Mouse (Mus musculus): ENCODE results near the gene Rab44. TPM values are rescaled to one million over a fixed set of nuclear protein-coding genes. Genes with fewer than 3 reads are reported as not detected.

The Rab44 gene
- total and polyA plus RNA-seq, 3 experiments = 13.3 to 72.8 (median 23.0) TPM

DNA sequence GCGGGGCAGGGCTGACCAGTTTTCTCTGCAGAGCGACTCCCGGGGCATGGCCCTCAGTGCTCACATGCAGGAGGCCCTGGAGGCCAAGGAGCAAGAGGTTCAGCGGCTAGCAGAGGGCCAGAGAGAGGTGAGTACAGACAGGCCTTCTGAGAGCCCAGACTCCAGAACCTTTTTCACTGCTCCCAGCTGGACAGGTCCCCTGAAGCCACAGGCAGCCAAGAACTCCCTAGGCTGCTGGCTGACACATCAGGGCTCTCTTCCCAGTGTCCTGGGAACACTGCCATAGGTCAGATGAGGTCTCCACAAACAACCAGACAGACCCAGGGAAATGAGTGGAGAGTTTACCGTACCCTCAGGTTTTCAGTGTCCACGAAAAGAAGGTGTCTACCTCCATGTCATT lies 22.3 kb downstream of the Rab44 start:
- peaks cover 32% of the 10 kb centered on the region for H3K4me1 ChIP-seq (ENCODE audit: insufficient read depth, low read depth, low read length)
- ATAC-seq (ENCODE audit: extremely low read depth, insufficient number of reproducible peaks, low FRiP score, poor library complexity, severe bottlenecking) (no peak), DNase-seq (ENCODE audit: low spot score) (no peak)
- no peak overlapping the region for H3K4me3 ChIP-seq (ENCODE audit: low read depth, low read length)
- H3K9me3 ChIP-seq (replicated peaks) = no peaks in the 10 kb centered on the region
- TF ChIP-seq TAL1 (conservative IDR thresholded peaks at IDR 0.05; ENCODE audit: low read depth, low read length) (no peak), GATA1 (IDR thresholded peaks at IDR 0.05; ENCODE audit: borderline replicate concordance, low read length) (no peak), POLR2AphosphoS5 (IDR thresholded peaks at IDR 0.05; ENCODE audit: insufficient replicate concordance, low read depth, low read length) (no peak), GATA2 (IDR thresholded peaks at IDR 0.05; ENCODE audit: borderline replicate concordance, low read depth, low read length) (no peak), CTCF (IDR thresholded peaks at IDR 0.05; ENCODE audit: low read depth, low read length) (no peak)
- peaks cover 43% of the 10 kb centered on the region for H3K36me3 ChIP-seq (replicated peaks)
- H3K27me3 ChIP-seq (ENCODE audit: insufficient read depth, low read length) = peaks cover 53% of the 10 kb centered on the region

DNA sequence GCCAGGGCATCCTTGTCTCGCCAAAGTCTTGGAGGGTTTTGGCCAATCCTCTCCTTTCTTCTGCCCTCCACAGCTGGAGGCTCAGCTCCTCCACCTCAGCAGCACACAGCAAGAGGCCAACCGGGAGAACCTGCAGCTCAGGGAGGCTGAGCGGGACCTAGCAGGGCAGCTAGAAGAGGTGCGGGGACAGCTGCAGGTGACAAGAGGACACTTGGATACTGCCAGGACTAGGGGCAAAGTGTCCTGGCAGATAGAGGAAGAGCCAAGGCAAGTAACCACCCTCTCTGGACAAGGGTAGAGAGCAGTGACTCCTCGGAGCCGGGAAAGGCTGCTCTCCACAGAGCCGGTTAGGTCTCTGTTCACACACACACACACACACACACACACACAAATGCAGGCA lies 24.0 kb downstream of the Rab44 start:
- ATAC-seq (ENCODE audit: extremely low read depth, insufficient number of reproducible peaks, low FRiP score, poor library complexity, severe bottlenecking) (no peak), DNase-seq (ENCODE audit: low spot score) (no peak)
- peaks cover 43% of the 10 kb centered on the region for H3K36me3 ChIP-seq (replicated peaks)
- H3K9me3 ChIP-seq (replicated peaks) = 0 out of 2 replicates have a peak, but pooled peaks cover 2% of the 10 kb centered on the region
- H3K4me1 ChIP-seq (ENCODE audit: insufficient read depth, low read depth, low read length) = peaks cover 40% of the 10 kb centered on the region
- H3K27me3 ChIP-seq (ENCODE audit: insufficient read depth, low read length) = peaks cover 44% of the 10 kb centered on the region; the same call in 1 of the 2 replicates
- H3K4me3 ChIP-seq (ENCODE audit: low read depth, low read length) = no peak overlapping the region
- no peak for TF ChIP-seq POLR2AphosphoS5 (IDR thresholded peaks at IDR 0.05; ENCODE audit: insufficient replicate concordance, low read depth, low read length)
- no peak for TF ChIP-seq CTCF (IDR thresholded peaks at IDR 0.05; ENCODE audit: low read depth, low read length)
- no peak for TF ChIP-seq GATA2 (IDR thresholded peaks at IDR 0.05; ENCODE audit: borderline replicate concordance, low read depth, low read length)
- no peak for TF ChIP-seq TAL1 (conservative IDR thresholded peaks at IDR 0.05; ENCODE audit: low read depth, low read length)
- TF ChIP-seq GATA1 (IDR thresholded peaks at IDR 0.05; ENCODE audit: borderline replicate concordance, low read length) = no peak

DNA sequence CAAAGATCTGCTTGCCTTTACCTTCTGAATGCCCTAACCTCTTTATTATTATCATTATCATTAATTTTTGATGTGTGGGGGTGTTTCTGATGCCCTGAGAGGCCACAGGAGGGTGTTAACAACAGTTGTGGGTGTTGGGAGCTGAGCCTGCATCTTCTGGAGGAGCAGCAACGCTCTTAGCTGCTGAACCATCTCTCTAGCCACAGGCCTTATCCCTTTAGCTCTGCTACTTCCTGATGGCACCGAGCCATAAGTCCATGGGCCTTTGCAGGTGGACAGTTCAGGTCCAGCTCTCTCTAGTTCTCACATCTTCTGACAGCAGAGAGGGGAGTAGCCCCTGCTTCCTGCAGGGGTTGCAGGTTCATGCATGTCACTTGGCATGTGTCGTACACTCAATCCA lies 27.6 kb downstream of the Rab44 start:
- peaks cover 46% of the 10 kb centered on the region for H3K4me1 ChIP-seq (ENCODE audit: insufficient read depth, low read depth, low read length)
- DNase-seq (ENCODE audit: low spot score) (no peak), ATAC-seq (ENCODE audit: extremely low read depth, insufficient number of reproducible peaks, low FRiP score, poor library complexity, severe bottlenecking) (no peak)
- H3K36me3 ChIP-seq (replicated peaks) = peaks cover 40% of the 10 kb centered on the region
- H3K9me3 ChIP-seq (replicated peaks) = peaks cover 12% of the 10 kb centered on the region
- no peak overlapping the region for H3K4me3 ChIP-seq (ENCODE audit: low read depth, low read length)
- no peak for TF ChIP-seq GATA1 (IDR thresholded peaks at IDR 0.05; ENCODE audit: borderline replicate concordance, low read length)
- TF ChIP-seq TAL1 (conservative IDR thresholded peaks at IDR 0.05; ENCODE audit: low read depth, low read length) = no peak
- no peak for TF ChIP-seq GATA2 (IDR thresholded peaks at IDR 0.05; ENCODE audit: borderline replicate concordance, low read depth, low read length)
- no peak for TF ChIP-seq CTCF (IDR thresholded peaks at IDR 0.05; ENCODE audit: low read depth, low read length)
- no peak for TF ChIP-seq POLR2AphosphoS5 (IDR thresholded peaks at IDR 0.05; ENCODE audit: insufficient replicate concordance, low read depth, low read length)
- peaks cover 38% of the 10 kb centered on the region for H3K27me3 ChIP-seq (ENCODE audit: insufficient read depth, low read length)

DNA sequence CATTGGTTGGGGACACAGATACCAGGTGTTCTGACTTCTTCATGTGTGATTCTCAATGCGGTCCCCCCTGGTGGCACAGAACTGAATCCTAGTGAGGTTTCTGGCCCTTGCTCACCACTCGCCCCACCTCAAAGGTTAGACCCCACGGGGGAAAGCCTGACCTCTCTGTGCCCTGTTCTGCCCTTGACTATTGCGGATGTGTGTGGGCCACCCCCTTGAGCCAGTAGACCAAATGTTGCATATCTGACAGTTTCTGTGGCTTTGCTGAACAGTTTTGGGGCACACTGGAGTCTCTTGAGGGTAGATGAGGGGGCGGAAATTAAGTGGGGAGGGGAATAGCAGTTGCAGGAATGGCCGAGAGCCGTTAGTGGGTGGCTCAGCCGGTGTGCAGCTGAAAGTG lies 29.3 kb downstream of the Rab44 start:
- Histone ChIP-seq H3K4me1 (ENCODE audit: insufficient read depth, low read depth, low read length) (peaks cover 46% of the 10 kb centered on the region), H3K4me3 (ENCODE audit: low read depth, low read length) (no peak overlapping the region), H3K27me3 (ENCODE audit: insufficient read depth, low read length) (peaks cover 42% of the 10 kb centered on the region), H3K36me3 (replicated peaks) (peaks cover 33% of the 10 kb centered on the region), H3K9me3 (replicated peaks) (peaks cover 12% of the 10 kb centered on the region)
- no peak for ATAC-seq (ENCODE audit: extremely low read depth, insufficient number of reproducible peaks, low FRiP score, poor library complexity, severe bottlenecking)
- no peak for DNase-seq (ENCODE audit: low spot score)
- TF ChIP-seq POLR2AphosphoS5 (IDR thresholded peaks at IDR 0.05; ENCODE audit: insufficient replicate concordance, low read depth, low read length) = no peak
- no peak for TF ChIP-seq CTCF (IDR thresholded peaks at IDR 0.05; ENCODE audit: low read depth, low read length)
- no peak for TF ChIP-seq TAL1 (conservative IDR thresholded peaks at IDR 0.05; ENCODE audit: low read depth, low read length)
- no peak for TF ChIP-seq GATA2 (IDR thresholded peaks at IDR 0.05; ENCODE audit: borderline replicate concordance, low read depth, low read length)
- TF ChIP-seq GATA1 (IDR thresholded peaks at IDR 0.05; ENCODE audit: borderline replicate concordance, low read length) = no peak

DNA sequence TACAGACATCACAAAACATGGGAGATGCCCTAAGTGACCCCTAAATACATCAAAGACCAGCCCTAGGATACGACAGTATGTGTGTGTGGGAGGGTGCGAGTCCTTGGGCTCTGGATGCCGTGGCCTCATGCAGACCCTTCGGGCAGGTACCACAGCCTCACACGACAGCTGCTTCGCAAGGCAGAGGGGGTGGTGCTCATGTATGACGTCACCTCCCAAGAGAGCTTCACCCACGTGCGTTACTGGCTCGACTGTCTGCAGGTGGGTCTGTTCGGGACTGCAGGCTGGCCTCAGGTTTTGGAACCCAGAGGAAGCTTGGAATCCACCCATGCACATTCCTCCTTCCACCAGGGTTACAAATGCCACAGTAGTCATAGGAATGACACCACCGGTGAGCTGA lies 31.2 kb downstream of the Rab44 start:
- no peak for ATAC-seq (ENCODE audit: extremely low read depth, insufficient number of reproducible peaks, low FRiP score, poor library complexity, severe bottlenecking)
- no peak overlapping the region; the same call in 1 of the 2 replicates for H3K4me3 ChIP-seq (ENCODE audit: low read depth, low read length)

DNA sequence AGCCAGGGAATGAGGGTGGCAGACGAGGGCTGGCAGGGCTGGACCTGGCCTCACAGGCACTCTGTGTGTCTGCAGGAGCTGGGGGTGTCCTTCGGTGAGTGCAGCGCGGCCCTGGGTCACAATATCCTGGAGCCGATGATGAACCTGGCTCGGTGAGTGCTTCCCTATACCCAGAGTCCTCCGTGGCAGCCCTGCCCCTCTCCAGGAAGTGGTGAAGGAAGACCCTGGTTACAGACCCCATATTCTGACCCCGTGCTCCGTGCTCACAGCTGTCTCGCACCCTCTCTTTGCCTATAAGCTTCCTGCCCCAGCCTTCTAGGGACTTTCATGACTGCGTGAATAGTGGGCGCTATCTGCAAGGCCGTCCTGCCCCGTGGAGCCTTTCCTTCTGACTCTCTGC lies 33.3 kb downstream of the Rab44 start:
- H3K4me1 ChIP-seq (ENCODE audit: insufficient read depth, low read depth, low read length) = peaks cover 28% of the 10 kb centered on the region
- no peak for DNase-seq (ENCODE audit: low spot score)
- TF ChIP-seq CTCF (IDR thresholded peaks at IDR 0.05; ENCODE audit: low read depth, low read length) = no peak
- no peak for TF ChIP-seq TAL1 (conservative IDR thresholded peaks at IDR 0.05; ENCODE audit: low read depth, low read length)
- TF ChIP-seq GATA1 (IDR thresholded peaks at IDR 0.05; ENCODE audit: borderline replicate concordance, low read length) = no peak
- no peak for TF ChIP-seq GATA2 (IDR thresholded peaks at IDR 0.05; ENCODE audit: borderline replicate concordance, low read depth, low read length)
- no peak for TF ChIP-seq POLR2AphosphoS5 (IDR thresholded peaks at IDR 0.05; ENCODE audit: insufficient replicate concordance, low read depth, low read length)
- H3K4me3 ChIP-seq (ENCODE audit: low read depth, low read length) = no peak overlapping the region
- H3K27me3 ChIP-seq (ENCODE audit: insufficient read depth, low read length) = peaks cover 65% of the 10 kb centered on the region
- ATAC-seq (ENCODE audit: extremely low read depth, insufficient number of reproducible peaks, low FRiP score, poor library complexity, severe bottlenecking) = no peak
- H3K9me3 ChIP-seq (replicated peaks) = peaks cover 10% of the 10 kb centered on the region
- H3K36me3 ChIP-seq (replicated peaks) = peaks cover 13% of the 10 kb centered on the region

More for the DNA sequence above, 31.2 kb downstream of the Rab44 start:
- no peak for DNase-seq (ENCODE audit: low spot score)
- Histone ChIP-seq H3K9me3 (replicated peaks) (peaks cover 12% of the 10 kb centered on the region), H3K27me3 (ENCODE audit: insufficient read depth, low read length) (peaks cover 47% of the 10 kb centered on the region), H3K4me1 (ENCODE audit: insufficient read depth, low read depth, low read length) (peaks cover 45% of the 10 kb centered on the region), H3K36me3 (replicated peaks) (peaks cover 18% of the 10 kb centered on the region)
- TF ChIP-seq POLR2AphosphoS5 (IDR thresholded peaks at IDR 0.05; ENCODE audit: insufficient replicate concordance, low read depth, low read length) (no peak), GATA1 (IDR thresholded peaks at IDR 0.05; ENCODE audit: borderline replicate concordance, low read length) (no peak), CTCF (IDR thresholded peaks at IDR 0.05; ENCODE audit: low read depth, low read length) (no peak), GATA2 (IDR thresholded peaks at IDR 0.05; ENCODE audit: borderline replicate concordance, low read depth, low read length) (no peak), TAL1 (conservative IDR thresholded peaks at IDR 0.05; ENCODE audit: low read depth, low read length) (no peak)

Data from G1E (cell line).